Mouse (Mus musculus) stomach, embryonic 16.5 days (tissue): ENCODE results near the gene Cryba4. TPM values are rescaled to one million over a fixed set of nuclear protein-coding genes. Genes with fewer than 3 reads are reported as not detected.

ENCODE experiments used
- ATAC-seq: fragments of 200-750 bp; cut with Nextera tagmentation; 2 replicates; pipeline ENCODE4 v1.8.0; 2017; ENCODE audit warnings: moderate number of reproducible peaks, moderate TSS enrichment; ENCODE audit not compliant: insufficient read depth, low FRiP score
- H3K27ac ChIP-seq: fragments of 300-500 bp; sonication (generic); 2 replicates; pipeline ENCODE4 v1.5.1; 2014; ENCODE audit warnings: low read length
- H3K27me3 ChIP-seq: fragments of 300-500 bp; sonication (generic); 2 replicates; pipeline ENCODE4 v1.6.1; 2014; ENCODE audit warnings: low read length, control low read depth, mixed read lengths; ENCODE audit not compliant: control insufficient read depth, insufficient read depth
- H3K36me3 ChIP-seq: fragments of 300-500 bp; sonication (generic); 2 replicates; pipeline ENCODE4 v1.6.1; 2014; ENCODE audit warnings: low read length; ENCODE audit not compliant: control insufficient read depth, insufficient read depth
- H3K4me1 ChIP-seq: fragments of 300-500 bp; sonication (generic); 2 replicates; pipeline ENCODE4 v1.6.1; 2014; ENCODE audit warnings: low read length, control low read depth, mixed read lengths; ENCODE audit not compliant: control insufficient read depth, insufficient read depth
- H3K4me2 ChIP-seq: fragments of 300-500 bp; sonication (generic); 2 replicates; pipeline ENCODE4 v1.6.1; 2014; ENCODE audit warnings: low read depth, low read length, mixed read lengths
- H3K4me3 ChIP-seq: fragments of 300-500 bp; sonication (generic); replicated peaks from 2 replicates; pipeline ENCODE4 v1.5.1; 2014; ENCODE audit warnings: mild to moderate bottlenecking, low read length
- H3K9ac ChIP-seq: fragments of 300-500 bp; sonication (generic); 2 replicates; pipeline ENCODE4 v1.6.1; 2014; ENCODE audit warnings: low read length
- H3K9me3 ChIP-seq: fragments of 300-500 bp; sonication (generic); replicated peaks from 2 replicates; pipeline ENCODE4 v1.6.1; 2016; ENCODE audit warnings: low read length, control low read depth; ENCODE audit not compliant: control insufficient read depth
- WGBS: fragments of 180-500 bp; shearing (Covaris S2); extraction: QIAGEN DNeasy Blood & Tissue Kit; methylation state at CpG from one replicate; pipeline ENCODE4 v1.1.7; 2014; 5-methylcytosine and 5-hydroxymethylcytosine counted together
- polyA plus RNA-seq: library from polyadenylated mRNA; unstranded; fragments of >200 nt; fragmentation: Nextera tagmentation; extraction: Ambion mirVana; gene quantifications from 2 replicates; pipeline ENCODE4 v1.2.1, GENCODE M21; 2015

Cryba4 gene
- polyA plus RNA-seq, 1 experiment from 2014 or later, result 1.9 TPM

GRCm38 (mm10) chr5:112288193-112289141 is 36.1 kb upstream of the Cryba4 start:
- Histone ChIP-seq H3K4me3 (no peak overlapping the region), H3K4me2 (no peak overlapping the region), H3K27ac (no peak overlapping the region; the same call in 1 of the 2 replicates), H3K36me3 (no peaks in the 10 kb centered on the region), H3K27me3 (no peaks in the 10 kb centered on the region), H3K9me3 (no peaks in the 10 kb centered on the region), H3K9ac (peak overlapping the region; percentile 6; the same call in 1 of the 2 replicates), H3K4me1 (peaks cover 20% of the 10 kb centered on the region)
- WGBS, result 75% methylated on average over 9 of the region's 9 CpGs
- ATAC-seq, result no peak

DNA sequence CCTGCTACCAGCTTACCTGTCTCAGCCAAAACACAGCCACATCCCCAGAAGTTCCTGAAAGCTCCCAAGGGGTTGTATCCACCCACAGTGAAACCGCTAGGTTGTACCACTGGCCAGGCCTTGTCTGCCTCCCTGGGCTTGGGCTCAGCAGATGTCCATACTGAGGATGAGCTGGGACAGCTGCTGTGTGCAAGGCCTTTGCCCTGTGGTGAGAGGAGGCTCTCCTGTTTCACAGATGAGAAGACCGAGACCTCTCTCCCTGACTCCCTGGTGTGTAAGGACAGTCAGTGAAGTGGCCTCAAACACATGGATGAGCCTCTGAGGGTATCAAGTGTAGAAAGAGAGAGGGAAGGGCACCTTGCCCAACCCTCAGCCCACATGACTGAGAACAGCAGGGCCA is 35.3 kb upstream of the Cryba4 start:
- no peak for ATAC-seq
- H3K4me1 ChIP-seq, result peaks cover 25% of the 10 kb centered on the region
- H3K27me3 ChIP-seq, result no peaks in the 10 kb centered on the region
- H3K36me3 ChIP-seq, result no peaks in the 10 kb centered on the region
- H3K4me3 ChIP-seq, result no peak overlapping the region
- H3K4me2 ChIP-seq, result no peak overlapping the region
- no peaks in the 10 kb centered on the region for H3K9me3 ChIP-seq
- H3K27ac ChIP-seq, result peak overlapping the region; percentile 38
- 78% methylated on average over 2 of the region's 2 CpGs for WGBS
- H3K9ac ChIP-seq, result peak overlapping the region; percentile 21; the same call in 1 of the 2 replicates

DNA sequence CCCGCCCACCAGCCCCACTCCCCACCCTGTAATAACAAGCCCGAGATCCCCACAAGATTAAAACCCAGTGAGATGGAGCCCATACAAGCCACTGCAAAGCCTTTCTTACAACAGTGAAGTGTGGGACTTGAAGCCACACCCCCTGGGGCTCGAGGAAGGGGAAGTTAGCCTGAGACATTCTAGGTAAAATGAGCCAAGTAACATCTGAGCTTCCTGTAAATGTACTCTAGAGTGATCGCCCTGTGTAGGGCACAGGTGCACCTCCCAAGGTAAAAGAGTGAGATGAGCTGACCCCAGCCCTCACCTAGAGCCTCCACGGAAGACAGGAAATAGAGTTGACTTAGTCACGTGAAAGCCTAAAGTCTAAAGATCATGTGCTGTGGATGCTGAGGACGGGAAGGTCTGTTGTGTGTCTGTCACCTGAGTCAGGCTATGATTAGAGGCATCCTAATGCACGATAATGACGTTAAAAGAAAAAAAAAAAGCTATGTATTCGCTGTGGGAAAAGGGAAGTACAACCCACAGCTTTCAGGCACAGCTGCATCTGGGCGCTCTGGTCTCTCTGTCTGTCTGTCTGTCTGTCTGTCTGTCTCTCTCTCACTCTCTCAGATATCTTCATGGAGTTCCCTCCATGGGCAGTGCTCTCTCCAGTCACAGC is 34.8 kb upstream of the Cryba4 start:
- H3K4me2 ChIP-seq, result no peak overlapping the region

DNA sequence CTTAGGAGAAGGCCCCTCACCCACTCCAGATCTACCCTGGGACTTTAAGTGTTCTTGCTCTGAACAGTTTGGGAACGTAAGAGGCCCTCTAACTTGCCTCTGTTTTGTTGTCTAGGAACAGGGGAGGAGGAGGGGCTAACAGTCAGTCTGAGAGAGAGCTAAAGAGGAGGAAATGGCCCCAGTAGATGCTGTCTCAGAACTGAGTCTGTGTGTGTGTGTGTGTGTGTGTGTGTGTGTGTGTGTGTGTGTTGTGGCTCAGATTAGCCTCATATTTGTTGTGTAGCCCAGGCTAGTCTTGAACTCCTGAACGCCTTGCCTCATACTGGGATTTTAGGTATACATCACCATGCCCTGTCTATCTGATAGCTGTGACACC is 34.3 kb upstream of the Cryba4 start:
- Histone ChIP-seq H3K4me2 (no peak overlapping the region), H3K4me1 (peaks cover 31% of the 10 kb centered on the region), H3K36me3 (no peaks in the 10 kb centered on the region), H3K27ac (no peak overlapping the region), H3K9ac (no peak overlapping the region), H3K9me3 (no peaks in the 10 kb centered on the region), H3K27me3 (no peaks in the 10 kb centered on the region), H3K4me3 (no peak overlapping the region)
- WGBS, result 71% methylated on average over 2 of the region's 2 CpGs
- ATAC-seq, result no peak

More for the DNA sequence above, 34.8 kb upstream of the Cryba4 start:
- H3K27me3 ChIP-seq, result no peaks in the 10 kb centered on the region
- H3K27ac ChIP-seq, result peak overlapping the region; percentile 38; the same call in 1 of the 2 replicates
- peaks cover 31% of the 10 kb centered on the region for H3K4me1 ChIP-seq
- H3K4me3 ChIP-seq, result no peak overlapping the region
- no peaks in the 10 kb centered on the region for H3K9me3 ChIP-seq
- no peaks in the 10 kb centered on the region for H3K36me3 ChIP-seq
- H3K9ac ChIP-seq, result no peak overlapping the region
- WGBS, result 64% methylated on average over 11 of the region's 11 CpGs
- no peak for ATAC-seq

DNA sequence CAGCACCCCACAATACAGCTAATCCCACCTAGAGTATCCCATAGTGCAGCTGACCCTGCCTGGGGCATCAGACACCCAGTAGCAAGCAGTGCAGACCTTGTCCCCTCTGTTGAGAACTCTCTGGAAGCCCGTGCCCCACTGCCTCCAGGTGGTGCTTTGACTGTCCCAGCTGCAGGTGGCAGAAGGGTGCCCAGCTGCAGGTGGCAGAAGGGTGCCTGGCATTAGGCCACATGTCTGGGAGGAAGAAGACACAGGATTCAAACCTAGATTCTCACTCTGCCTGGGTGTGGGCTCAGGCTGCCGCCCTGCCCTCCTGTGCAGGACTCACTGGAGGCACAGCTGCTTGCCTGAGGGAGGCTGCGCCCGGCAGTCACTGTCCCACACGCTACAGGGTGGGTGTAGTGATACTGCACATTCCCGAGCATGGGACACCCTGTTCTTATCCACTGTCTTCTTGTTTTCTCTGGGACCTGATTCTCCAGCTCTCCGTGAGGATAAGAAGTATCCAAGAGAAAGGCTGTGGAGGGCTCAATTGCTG is 33.3 kb upstream of the Cryba4 start:
- no peak overlapping the region for H3K27ac ChIP-seq
- H3K36me3 ChIP-seq, result no peaks in the 10 kb centered on the region
- H3K4me2 ChIP-seq, result no peak overlapping the region
- peaks cover 41% of the 10 kb centered on the region for H3K4me1 ChIP-seq
- WGBS, result 92% methylated on average over 7 of the region's 7 CpGs
- H3K27me3 ChIP-seq, result no peaks in the 10 kb centered on the region
- H3K9me3 ChIP-seq, result no peaks in the 10 kb centered on the region
- no peak overlapping the region for H3K9ac ChIP-seq
- no peak for ATAC-seq
- no peak overlapping the region for H3K4me3 ChIP-seq

- WGBS, result 74% methylated on average over 7 of the region's 7 CpGs
- H3K27ac ChIP-seq, result peak overlapping the region; percentile 48; the same call in 1 of the 2 replicates
- H3K36me3 ChIP-seq, result no peaks in the 10 kb centered on the region
- no peak for ATAC-seq
- no peak overlapping the region for H3K4me3 ChIP-seq
- H3K4me2 ChIP-seq, result no peak overlapping the region
- peaks cover 52% of the 10 kb centered on the region for H3K4me1 ChIP-seq
- no peak overlapping the region for H3K9ac ChIP-seq
- H3K27me3 ChIP-seq, result no peaks in the 10 kb centered on the region
- no peaks in the 10 kb centered on the region for H3K9me3 ChIP-seq
Observed at GRCm38 (mm10) chr5:112284203-112284582, 31.9 kb upstream of the Cryba4 start.

DNA sequence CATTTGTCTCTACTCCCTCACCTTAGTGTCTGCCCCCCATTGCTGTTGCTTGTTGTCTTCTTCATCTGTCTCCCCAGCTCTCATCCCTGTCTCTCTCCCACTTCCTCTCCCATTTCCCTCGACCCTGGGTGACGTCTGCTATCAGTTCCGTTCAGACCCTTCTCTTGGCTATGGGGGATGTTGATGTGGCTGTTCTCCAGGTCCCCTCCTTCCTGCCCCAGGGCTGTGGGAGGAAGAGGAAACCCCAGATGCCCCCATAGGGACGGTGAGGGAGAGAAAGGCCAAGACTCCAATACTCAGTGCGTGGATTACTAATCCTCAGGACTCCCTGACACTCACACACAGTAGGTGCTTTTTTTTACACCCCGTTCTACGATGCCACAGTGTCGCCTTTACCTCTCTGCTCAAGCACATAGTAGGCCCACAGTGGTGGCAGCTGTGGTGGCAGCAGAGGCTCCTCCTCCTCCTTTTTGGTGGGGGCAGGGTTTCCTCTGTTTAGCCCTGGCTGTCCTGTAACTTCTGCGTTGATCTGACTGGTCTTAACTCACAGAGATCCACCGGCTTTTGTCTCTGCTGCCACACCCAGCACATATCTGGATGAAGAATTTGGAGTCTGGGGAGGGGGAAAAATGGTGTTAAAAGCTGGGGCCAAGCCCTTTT is 31.4 kb upstream of the Cryba4 start:
- no peak overlapping the region for H3K9ac ChIP-seq
- H3K27ac ChIP-seq, result peak overlapping the region; percentile 69
- H3K4me1 ChIP-seq, result peaks cover 57% of the 10 kb centered on the region
- ATAC-seq, result no peak
- WGBS, result 58% methylated on average over 10 of the region's 10 CpGs
- H3K9me3 ChIP-seq, result no peaks in the 10 kb centered on the region
- H3K36me3 ChIP-seq, result no peaks in the 10 kb centered on the region
- no peak overlapping the region for H3K4me2 ChIP-seq
- no peaks in the 10 kb centered on the region for H3K27me3 ChIP-seq
- no peak overlapping the region for H3K4me3 ChIP-seq

DNA sequence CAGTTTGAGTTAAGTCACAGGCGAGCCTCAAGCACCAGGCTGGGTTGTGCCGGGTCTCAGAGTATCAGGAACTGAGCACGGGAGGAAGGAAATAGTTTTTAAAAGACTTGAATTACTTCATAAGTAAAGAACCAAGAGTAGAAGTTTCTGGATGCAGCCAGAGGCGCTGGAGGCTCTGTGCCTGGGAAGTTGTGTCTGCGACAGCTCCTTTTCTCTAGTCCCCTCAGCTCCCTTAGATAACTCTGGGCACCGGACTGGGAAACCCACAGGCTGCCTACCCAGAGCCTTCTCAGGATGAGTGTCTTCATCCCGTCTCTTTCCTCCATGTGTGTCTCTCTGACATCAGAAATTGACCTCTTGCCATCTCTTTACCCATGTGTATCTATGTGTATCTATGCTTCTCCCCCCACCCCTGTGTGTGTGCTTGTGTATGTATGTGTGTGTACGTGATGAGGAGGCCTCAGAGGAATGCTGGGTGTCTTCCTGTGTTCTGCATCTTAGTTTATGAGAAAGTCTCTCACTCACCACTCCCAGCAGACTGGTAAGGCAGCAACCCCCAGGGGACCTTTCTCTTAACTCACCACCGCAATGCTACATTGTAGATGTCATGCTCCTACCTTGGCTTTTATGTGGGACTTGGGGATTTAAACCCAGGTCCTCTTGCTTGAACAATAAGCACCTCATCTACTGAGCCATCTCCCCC is 30.6 kb upstream of the Cryba4 start:
- H3K27me3 ChIP-seq, result no peaks in the 10 kb centered on the region
- H3K4me3 ChIP-seq, result no peak overlapping the region
- H3K9me3 ChIP-seq, result no peaks in the 10 kb centered on the region
- H3K4me1 ChIP-seq, result peaks cover 60% of the 10 kb centered on the region
- H3K36me3 ChIP-seq, result no peaks in the 10 kb centered on the region
- H3K27ac ChIP-seq, result peak overlapping the region; percentile 69
- ATAC-seq, result no peak
- H3K4me2 ChIP-seq, result no peak overlapping the region
- WGBS, result 74% methylated on average over 9 of the region's 9 CpGs
- H3K9ac ChIP-seq, result peak overlapping the region; percentile 18; the same call in 1 of the 2 replicates
